Mouse (Mus musculus) thymus, postnatal 10 days (tissue): ENCODE measurements around the gene Pgrmc1.

Experiments used
- DNase-seq, 2 experiments: peaks; one replicate each; pipeline ENCODE4 v3.0.0; 2021; ENCODE audit warnings: low spot score in 2 of 2

Gene Pgrmc1

DNA sequence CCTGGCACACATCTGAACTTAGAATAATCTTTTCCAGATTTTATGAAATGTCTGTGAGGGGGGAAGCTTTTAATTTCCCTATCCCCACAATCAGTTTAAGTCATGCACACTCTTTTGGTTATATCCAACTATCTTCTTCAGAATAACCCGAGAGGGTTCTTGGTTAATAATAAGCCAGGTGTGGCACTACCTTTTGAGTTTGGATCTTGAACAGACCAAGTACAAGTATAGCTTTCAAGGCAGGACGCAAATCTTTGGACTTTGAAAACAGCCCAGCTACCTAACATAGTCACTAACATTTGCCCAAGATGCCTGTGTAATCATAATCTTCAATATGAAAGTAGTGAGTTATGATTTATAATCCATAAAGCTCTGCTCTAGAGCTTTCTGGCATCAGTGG is 4.9 kb downstream of the Pgrmc1 start:
- DNase-seq, result no peak

- DNase-seq, result no peak
These were observed 6.0 kb downstream of the Pgrmc1 start for GRCm38 (mm10) chrX:36604040-36604439.

DNA sequence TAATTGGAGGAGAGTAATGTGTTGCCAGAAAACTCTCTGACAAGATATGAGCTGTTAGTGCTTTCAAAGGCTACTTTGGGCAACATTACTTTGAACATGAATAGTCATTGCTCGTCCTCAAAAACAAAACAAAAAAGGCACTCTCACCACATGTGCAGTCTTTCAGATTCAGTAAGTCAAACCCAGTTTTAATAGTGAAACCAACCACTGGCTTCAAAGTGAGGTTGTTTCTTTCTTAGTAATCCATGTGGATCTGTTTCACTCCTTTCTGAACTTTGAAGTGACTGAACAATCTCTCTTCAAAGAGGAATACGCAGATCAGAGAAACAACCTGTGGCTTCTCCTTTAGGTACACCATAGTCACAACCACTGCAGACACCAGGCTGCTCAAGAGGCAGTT is 11.1 kb downstream of the Pgrmc1 start:
- no peak for DNase-seq

DNA sequence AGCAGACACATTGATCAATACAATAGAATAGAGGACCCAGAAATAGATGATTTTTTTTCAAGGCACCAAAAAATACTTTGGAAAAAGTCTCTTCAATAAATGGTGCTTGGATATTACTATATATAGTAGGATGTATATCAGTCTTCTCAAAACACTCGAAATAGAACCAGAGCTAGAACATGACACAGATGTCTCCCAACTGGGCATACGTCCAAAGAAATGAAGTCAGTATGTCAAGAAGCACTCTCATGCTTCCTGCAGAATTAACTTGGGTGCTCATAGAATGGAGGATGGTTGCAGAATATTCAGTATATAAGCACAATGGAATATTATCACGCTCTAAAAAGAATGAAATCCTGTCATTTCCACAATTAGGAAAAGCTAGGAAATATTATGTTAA is 30.1 kb downstream of the Pgrmc1 start:
- no peak for DNase-seq

DNA sequence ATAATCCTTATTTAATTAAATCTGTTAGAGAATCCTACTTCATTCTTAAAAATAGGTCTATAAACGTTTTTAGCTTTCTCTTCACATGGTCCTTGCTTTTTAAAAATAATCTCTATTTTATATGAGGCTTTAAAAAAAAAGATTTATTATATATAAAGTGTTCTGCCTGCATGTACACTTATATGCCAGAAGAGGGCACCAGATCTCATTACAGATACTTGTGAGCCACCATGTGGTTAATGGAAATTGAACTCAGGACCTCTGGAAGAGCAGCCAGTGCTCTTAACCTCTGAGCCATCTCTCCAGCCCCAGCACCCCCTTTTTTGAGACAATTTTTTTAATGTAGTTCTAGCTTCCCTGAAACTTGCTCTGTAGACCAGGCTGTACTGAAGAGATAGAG is 32.8 kb downstream of the Pgrmc1 start:
- no peak for DNase-seq

DNA sequence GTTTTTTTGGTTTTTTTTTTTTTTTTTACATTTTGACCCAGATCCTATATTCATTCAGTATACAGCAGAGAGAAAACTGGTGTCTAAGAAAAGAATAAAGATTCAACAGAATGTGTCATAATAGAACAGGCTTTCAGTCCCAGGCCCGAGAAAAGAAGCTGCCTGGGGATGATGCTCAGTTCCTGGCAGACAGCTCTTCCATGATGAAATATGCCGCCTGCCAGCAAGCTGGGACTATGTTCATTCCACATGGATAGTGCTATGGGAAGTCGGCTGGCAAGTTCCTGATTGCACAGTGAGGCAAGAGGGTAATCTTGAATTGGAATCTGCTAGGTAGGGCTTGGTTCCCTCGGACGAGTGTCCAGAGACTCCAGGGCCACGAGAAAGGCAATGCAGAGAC is 42.0 kb downstream of the Pgrmc1 start:
- no peak for DNase-seq

GRCm38 (mm10) chrX:36644657-36645551 is 46.9 kb downstream of the Pgrmc1 start, which contains the start of gene Akap17b:
Gene Akap17b (minus strand): TSS chrX:36645395.
- peak; percentile 73 to 78 for DNase-seq
